Mouse (Mus musculus): ENCODE measurements at regions not wholly inside any gene's neighbourhood (a gene's known extent, or its start where the extent isn't known, plus 50 kb on each side); places are given as distances from the start of the nearest gene placed in this dataset.
A peak's percentile ranks its signal among the peaks of the same experiment; 100 is the strongest.
"Not testable (repeated sequence)": the region's sequence is repeated elsewhere in the genome, so short reads cannot be mapped to it uniquely, and the experiment has no call there.

DNA sequence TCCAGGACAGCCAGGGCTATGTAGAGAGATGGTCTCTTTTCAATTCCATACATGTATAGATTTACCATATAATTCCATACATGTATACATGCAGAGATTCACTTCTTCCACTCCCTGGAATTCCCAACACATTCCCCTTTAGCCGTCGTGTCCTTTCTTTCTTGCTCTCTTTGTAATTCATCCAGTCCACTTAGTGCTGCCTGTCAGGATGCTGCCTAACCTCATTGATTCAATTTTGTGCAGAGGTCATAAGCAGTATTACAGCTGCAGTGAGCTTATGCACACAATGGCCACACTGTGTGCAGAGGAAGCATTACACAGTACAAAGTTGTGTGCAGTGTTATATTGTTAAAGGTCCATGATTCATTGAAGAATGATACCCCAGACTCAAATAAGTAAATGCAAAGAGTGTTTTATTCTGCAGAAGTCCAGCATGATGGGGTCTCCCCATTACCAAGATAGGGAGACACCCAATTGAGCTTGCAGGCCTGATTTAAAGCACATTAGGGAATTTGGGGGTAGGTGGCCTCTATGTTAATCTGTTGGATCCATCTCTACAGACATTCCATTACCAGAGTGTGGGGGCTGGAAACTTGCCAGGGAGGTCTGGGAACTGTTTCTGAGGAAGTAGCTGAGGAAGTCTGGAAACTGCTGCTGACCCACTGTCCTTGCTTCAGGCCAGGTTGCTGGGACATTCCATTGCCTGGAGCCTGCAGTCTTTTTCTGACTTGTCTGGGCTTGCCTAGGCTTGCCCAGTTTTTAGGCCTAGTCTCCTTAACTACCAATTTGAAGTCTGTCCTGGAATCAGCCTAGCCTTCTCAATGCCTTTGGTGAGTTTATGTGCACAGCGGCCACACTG lies 72.8 kb downstream of the Fam161a start:
- DNase-seq, result peak; percentile 36 to 52

DNA sequence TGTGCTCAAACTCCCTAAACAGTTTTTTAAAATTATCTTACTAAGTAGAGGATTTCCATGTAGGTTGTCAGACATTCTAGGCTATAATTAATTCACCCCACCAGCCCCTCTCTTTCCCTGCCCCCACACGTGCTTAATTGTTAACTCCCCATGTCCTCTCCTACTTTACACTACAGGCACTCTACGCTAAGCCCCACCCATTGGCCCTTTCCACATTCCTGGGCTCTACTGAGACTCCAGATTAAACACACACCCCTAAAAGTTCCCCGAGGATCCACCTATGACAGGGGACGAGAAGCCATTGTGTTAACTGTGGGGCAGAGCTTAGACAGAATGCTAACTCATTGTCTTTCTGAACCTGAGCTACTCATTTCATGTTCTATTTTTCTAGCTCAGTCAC lies 74.3 kb downstream of the Fam161a start:
- peak; percentile 3 to 13 for DNase-seq

DNA sequence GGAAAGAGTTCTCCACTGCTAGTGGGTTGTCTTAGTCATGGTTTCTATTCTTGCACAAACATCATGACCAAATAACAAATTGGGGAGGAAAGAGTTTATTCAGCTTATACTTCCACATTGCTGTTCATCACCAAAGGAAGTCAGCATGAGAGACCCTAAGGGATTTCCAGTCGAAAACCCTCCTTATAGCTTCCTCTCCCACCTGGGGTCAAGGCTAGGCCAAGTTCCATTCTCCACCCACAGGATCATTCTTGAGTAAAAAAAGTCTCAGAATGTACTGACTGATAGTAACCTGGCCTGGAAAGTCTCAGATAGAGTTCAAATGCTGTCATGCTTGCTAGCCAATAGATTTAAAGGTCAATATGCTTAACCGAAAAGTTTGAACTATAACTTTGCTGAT lies 76.5 kb downstream of the Fam161a start:
- DNase-seq, result not testable (repeated sequence)

DNA sequence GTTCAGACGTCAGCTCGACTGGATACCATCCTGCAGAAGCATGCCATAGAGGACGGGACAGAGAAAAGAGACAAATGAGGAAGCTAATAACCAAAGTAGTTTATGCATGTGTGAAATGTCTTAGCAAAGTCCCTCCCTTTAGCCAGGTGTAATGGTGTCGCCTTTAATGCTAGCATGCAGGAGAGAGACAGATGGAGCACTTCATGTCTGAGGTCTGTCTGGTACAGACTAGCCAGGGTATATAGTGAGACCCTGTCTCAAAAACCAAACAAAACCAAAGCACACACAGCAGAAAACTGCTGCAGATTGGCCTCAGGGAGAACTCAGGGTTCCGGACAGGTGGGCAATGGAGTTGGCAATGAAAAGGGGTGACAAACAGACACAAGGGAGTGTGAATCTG lies 88.0 kb downstream of the Fam161a start:
- no peak for DNase-seq

DNA sequence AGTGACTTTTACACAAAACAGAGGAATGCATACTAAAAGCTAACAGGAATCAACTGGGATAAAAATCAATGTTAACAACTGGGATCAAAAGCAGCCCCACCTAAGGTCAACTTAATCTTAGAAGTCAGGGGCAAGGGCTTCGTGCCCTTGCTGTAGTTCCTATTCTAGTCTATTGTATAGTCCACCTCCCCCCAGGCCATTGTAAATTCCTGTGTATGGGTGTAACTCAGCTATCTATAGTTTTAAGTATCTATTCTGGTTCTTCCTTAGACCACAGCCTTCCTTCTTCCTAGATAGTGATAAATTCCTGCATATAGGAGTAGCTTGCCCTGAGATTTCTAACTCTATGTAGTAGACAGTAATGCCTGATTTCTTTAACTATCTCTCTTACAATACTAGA lies 88.4 kb downstream of the Fam161a start:
- DNase-seq, result not testable (repeated sequence)

DNA sequence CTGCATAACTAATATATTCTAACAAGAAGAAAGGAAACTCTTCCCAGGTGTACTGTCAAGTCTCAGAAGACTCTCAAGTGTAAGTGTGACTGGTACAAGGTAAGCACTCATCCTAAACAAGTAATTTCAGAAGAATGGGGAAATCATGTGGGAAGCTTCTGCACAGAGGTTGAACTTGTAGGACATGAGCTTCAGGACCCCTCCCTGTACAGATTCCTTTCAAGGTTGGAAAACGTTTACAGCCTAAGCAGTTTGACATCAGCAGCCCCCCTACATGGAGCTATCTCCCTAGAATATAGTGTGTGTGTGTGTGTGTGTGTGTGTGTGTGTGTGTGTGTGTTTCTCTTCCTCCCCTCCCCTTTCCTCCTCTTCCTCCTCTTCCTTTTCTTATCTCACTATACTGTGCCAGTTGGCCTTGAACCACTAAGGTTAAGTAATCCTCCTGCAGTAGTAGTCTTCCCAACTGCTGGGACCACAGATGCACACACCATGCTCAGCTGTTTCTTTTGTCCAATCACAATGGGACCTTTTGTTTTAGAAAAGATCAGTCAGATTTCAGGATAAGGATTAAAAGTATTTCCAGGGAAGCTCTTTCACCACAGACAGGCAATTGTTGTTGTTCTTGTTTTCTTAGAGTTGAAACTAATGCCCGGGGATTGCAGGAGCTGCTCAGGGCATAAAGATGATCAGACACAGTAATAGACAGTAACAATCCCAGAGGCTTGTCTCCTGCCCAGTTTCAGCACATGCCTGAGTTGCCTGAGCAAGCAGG lies 89.3 kb downstream of the Fam161a start:
- no peak for DNase-seq

DNA sequence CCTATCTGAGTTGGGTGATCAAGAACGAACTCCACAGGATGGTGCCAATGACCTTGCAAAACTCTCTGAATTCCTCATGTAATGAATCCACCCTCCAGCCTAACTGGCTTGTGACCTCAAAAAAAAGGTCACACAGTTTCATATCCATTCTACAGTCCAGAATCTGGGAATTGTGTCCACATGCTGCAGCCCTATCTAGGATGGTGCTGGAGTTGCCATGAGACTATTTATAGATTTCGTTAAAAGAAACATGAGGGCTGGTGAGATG lies 89.8 kb downstream of the Fam161a start:
- DNase-seq, result no peak

DNA sequence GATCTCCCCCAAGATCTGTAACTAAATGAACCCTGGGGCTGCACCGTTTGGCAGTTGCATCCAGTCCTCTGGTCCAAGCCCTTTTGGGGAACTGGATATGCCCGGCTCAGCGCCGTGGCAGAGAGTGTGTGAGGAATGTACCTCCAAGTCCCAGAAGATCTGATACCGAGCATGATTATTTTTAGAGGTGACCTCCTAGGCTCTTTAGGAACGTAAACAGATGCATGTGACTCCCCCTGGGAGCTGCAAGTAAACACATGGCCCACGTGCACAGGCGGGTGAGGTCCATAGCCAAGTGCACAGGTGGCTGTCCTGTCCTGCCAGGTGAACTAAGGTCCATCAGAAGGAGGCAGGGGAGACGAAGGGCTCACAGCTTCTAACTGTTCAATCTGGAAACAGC lies 107.3 kb downstream of the Fam161a start:
- peak; percentile 6 to 8 for DNase-seq

DNA sequence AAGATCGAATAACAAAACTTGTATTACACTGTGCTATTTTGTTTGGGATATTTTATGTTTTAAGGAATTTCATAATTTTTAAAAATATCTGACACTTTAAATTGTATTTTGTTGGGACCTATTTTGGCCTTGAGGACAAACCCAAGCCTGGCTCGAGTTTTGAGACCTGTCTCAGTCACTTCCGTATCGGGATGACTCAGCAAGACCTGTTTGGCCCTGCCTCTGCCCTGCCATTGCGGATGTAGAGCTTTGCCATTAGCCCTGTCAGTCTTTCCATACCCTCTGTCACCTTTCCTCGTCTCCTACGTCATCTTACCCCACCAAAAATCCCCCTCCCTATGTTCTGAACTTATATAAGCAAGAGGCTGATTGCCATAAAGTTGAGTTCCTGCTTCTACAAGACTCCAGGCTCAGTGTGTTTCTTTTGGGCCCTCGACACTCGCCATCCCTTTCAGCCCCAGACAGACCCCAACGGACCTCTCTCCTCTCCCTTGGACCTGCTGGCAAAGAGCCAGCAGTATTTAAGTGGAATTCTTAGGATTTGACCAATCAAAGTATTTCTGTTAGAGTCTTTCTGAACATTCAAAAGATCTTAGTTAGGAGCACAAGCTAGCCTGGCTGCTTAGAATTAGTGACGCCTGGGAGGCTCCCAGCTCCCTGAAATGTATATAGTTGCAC lies 113.3 kb downstream of the Fam161a start:
- no peak for DNase-seq

DNA sequence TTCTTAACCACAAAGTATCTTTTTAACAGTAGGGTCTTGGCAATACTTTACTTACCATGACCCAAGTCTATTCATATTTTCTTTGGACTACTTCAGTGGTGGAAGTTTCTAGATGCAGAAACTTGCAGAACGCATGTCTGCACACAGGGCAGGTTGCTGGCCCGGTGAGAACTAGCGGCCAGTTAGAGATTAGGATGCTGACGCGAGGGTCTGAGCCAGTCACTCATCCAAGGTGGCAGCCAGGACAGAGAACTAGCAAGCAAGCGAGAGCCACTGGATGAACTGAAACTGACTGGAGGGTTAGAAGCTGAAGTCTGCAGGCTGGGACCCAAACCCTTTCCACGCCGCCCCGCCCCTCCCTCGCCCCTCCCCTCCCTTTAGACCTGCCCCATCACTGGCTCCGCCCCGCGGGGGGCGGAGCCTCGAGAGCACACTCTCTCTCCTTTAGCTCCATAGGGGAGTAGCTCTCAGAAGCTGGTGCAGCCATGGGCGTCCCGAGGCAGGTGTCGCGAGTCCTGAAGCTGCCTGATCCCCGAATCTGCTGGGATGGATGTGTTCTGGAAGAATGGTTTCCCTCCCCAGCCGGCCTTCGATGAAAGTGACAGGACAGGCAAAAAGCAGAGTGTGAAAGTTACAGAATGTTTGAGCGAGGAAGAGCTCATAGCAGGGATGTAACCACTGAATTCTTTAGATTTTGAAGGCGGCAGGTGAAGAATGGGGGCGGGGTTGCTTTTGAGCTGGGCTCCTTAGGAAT lies 117.0 kb downstream of the Fam161a start:
- peak; percentile 64 to 78 for DNase-seq

DNA sequence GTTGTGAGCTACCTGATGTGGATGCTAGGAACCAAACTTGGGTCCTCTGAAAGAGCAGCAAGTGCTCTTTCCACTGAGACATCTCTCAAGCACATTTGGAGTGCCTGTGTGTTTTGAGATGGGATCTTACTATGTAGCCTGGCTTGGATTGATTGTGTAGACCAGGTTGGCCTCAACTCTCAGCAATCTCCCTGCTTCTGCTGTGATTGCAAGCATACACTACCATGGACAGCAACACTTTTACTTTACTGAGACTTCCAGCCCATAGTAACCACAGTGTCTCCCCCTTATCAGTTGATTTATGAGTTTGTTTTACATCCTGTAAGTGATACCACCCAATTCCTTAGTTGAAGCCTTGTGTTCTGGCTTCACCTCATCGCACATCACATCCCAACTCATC lies 123.8 kb downstream of the Fam161a start:
- DNase-seq, result no peak

DNA sequence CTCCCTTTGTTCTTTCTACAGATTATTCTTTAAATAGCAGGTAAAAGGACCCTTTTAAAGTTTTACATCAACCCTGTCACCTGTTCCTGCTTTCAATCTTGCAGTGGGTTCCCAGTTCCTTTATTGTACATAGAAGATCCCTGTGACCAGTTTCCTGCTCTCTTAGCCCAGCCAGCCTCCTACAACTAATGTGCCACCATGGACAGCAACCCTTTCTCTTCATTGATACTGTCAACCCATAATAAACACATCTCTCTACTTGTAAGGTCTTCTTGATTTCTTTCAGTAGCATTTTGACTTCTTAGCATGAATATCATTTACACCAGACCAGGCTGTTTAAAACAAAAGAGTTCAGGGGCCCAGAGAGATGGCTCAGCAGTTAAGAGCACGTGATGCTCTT lies 124.2 kb upstream of the Xpo1 start:
- DNase-seq, result no peak

DNA sequence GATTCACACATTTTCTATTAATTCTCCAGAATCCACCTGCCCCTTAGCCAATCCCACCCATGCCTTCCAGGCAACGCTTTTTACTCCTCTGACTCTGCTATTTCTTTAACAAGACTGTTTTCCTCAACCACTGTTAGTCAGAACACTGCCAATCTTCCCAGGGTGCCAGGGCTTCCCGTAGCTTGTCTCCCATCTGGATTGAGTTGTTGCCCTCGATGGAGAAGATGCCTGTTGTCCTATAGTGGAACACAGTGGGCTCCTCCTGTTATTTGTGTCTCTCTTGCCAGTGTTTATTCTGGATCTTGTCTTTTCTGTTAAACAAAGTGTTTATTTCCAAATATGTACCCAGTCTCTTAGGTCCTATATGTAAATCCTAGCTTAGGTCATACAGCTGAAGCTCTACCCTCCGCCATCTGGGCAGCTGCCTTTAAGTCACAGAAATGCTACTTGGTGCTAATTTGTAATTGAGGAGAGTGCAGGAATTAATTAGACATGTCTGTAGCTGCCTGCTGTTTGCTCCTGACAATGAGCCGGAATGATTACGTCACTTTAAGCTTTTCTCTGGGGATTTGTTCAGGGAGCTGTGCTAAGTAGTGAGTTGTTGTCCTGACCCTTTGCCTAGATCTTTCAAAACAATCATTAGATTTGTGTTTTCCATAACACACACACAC lies 115.3 kb upstream of the Xpo1 start:
- no peak for DNase-seq

DNA sequence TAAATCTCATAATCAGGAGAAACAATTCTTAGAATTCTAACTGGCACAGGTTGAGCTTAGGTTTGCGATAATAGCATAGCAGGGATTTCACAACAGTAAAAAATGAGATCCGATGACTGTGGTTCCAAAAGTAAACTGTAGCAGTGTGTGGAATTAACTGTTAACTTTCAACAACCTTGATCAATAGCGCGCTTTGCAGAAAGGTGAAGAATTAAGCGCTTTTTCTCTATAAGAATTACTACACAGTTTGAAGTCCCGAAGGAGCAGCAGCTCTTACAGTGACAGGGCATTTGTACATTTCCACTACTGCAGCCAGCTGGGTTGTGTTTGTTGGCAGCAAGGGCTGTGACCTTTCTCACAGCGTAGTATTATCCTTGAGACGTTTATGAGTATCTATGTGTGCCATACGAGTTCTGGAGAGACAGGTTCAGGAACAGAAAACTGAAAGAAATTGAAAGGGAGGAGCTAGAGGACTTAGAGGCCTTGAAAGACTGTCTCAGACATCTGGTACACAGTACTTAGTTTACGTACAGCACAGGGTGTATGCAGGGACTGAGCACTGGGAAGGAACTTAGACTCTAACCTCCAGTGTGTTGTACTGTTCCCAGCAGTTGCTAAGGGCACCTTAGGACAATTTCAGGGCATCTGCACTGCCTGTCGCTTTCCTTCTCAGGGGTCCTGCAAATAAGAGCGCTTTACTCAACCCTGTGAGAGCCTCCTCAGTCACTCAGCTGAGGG lies 114.6 kb upstream of the Xpo1 start:
- no peak for DNase-seq

DNA sequence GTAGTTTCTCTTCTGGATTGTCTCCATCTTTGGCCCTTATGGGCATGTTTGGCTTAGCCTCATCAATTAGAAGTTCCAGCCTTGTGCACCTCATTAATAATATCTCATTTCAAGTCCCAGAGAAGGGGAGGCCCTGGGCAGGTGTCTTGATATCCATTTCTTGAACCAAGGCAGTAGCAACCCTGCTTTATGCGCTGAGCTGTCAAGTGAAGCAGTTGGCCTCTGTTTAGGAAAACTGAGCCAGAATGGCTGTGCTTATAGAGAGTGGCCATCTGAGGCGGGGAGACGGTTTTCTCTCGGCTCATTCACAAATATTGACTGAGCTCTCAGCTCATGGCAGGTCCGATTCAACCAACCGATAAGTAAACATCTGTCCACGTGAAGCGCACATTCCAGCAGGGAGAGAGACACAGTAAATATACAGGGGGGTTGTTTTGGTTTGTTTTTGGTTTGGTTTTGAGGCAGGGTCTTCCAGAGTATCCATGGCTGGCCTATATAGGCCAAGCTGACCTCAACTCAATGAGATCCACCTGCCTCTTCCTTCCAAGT lies 107.7 kb upstream of the Xpo1 start:
- DNase-seq, result no peak

DNA sequence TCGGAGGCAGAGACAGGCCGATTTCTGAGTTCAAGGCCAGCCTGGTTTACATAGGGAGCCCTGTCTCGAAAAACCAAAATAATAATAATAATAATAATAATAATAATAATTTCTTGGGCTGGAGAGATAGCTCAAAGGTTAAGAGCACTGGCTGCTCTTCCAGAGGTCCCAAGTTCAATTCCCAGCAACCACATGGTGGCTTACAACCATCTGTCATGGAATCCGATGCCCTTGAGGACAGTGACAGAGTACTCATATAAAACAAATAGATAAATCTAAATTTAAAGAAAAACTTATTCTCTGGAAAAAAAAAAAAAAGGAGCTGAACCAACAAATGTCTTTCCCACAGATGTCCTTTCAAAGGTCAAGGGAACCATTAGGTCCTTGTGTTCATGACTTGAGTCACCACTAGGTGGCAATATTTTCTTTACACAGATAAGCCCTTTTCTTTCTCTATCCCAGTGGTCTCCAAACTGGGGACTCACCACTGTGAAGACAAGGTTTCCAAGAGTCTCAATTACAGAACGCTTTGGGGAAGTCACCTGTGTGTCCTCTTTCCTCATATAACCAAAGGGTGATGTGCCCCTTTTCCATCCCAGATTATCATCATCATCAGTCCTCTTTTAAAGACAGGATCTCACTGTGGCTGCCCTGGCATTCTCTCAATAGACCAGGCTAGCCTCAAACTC lies 106.1 kb upstream of the Xpo1 start:
- DNase-seq, result no peak

DNA sequence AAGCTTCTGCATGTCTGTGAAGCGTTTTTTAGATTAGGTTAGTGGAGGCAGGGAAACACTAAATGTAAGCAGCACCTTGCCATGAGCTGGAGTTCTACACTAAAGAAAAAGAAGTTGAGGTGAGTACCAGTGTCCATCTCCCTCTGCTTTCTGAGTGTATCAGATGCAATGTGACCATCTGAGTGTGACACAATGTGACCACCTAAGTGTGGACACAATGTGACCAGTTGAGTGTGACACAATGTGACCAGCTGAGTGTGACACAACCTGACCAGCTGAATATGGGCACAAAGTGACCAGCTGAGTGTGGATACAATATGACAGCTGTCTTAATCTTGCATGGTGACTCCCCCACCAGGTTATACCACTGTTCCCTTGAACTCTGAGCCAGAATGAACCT lies 101.0 kb upstream of the Xpo1 start:
- DNase-seq, result no peak

DNA sequence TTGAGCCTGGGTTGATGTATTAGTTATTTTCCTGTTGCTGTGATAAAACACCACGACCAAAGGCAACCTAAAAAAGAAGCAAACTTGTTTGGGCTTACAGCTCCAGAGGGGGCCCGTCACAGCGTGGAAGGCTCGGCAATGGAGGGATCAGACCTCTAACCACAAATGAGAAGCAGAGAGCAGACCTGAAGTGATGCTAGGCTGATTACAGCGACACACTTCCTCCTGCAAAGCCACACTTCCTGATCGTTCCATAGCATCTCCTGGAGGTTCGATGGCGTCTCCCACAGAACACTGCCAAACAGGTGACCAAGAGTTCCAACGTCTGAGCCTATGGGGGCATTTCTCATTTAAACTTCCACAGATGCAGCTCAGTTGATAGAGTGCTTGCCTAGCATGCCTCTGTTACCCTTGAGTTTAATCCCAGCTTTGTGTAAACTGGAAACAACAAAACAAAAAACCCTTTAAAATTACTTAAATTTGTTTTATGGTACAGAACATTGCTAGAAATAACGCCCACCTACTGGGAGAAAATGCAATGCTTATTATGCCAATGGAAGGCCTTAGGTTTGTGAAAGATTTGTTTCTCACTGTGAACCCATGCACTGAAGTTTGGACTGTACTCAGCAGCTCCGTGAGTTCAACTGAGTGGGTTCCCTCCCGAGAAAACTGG lies 87.2 kb upstream of the Xpo1 start:
- DNase-seq, result no peak

DNA sequence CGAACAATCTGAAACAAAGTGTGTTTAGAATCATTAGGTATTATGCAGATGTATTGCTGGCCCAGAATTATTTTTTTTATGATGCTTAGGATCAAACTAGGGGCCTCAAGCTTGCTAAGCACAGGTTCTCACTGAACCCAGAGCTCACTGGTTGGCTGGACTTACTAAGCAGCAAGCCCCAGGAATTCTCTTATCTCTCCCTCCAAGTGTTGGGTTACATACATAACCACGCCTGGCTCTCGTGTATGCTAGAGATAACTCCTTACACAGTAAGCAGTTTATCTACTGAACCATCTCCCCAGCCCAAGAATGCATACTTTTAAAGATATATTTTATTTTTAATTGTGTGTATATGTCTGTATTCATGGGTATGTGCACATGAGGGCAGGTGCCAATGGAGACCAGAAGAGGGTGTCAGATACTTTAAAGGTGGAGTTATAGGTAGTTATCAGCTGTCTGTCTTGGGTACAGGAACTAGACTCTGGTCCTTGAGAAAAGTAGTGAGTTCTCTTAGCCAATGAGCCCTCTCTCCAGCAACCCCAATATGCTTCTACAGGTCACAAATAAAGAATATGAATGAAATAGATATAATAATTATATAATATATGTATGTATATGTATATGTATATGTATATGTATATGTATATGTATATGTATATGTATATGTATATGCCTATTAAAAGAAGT lies 86.0 kb upstream of the Xpo1 start:
- no peak for DNase-seq

DNA sequence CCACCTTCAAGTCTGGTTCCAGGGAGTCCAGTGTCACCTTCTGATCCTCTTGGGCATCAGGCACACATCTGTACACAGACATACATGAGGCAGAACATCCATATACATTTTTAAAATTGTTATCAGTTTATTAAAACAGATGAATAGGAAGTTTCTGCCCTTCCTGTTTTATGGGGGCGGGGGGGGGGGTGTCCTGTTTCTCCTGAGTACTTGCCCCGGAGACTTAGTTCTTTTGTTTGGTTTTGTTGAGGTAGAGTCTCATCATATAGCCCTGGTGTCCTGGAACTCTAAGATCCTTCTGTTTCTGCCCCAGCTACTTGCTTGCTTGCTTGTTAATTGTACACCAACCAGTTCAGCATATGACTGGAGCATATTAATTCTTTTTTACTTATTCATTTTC lies 85.0 kb upstream of the Xpo1 start:
- no peak for DNase-seq
